Mouse (Mus musculus) retina, postnatal 7 days (tissue): ENCODE data around the gene Mylk.

Experiments used
- DNase-seq: peaks from one replicate; pipeline ENCODE4 v3.0.0-alpha.2; 2012; ENCODE audit warnings: low read depth, low spot score

Gene Mylk

DNA sequence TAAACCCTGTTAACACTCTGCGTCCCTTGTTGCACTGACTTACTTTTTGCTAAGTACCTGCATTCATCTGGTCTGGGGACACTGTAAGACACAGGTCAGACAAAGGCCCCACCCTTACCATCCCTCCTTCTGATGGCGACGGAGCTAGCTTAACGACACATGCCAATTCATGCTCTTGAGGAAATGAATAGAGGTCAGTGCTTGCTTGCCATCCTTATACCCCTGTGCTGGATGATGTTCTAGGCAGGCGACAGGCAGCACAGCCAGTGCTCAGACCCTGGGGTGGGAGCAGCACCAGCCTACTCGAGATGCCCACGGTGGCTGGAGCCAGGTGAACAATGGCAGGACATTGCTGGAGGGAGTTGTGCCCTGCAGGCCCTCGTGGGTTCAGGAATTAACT is 157.8 kb downstream of the Mylk start:
- no peak for DNase-seq

DNA sequence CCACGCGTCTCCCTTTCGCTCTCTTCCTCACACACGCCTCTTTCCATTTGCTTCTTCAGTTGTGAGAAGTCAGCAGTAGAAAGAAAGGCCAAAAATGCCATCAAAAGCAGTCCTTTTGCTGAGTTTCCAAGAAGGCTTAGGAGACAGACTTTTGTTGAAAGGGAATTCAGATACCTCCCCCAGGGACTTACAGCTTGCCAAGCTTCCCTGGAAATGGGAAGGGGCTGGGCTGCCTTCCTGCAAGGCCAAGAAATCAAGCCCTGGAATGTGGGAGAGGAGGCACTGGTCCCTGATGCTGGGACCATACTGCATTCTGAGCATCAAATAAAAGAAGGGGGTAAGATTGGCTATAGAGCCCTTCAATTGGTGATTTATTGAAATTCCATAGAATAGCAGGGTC is 159.9 kb downstream of the Mylk start:
- DNase-seq, result no peak

DNA sequence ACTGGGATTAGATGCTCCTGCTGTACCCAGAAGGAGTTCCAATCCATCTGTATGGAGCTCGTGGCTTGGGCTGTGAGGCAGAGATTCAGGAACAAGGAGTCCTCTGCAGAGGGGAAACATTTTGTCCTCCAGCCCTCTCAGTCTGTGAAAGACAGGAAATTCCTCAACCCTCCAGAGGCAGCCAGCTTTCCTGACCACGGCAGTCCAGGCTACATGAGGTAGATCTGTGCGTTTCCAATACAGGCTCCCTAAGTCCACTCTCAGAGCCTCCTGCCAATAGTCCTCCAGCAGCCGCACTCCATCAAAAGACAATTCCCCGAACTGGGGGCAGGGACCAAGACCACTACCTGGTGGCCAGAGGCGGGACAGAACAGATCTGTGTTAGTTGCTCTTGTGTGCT is 164.4 kb downstream of the Mylk start:
- no peak for DNase-seq

DNA sequence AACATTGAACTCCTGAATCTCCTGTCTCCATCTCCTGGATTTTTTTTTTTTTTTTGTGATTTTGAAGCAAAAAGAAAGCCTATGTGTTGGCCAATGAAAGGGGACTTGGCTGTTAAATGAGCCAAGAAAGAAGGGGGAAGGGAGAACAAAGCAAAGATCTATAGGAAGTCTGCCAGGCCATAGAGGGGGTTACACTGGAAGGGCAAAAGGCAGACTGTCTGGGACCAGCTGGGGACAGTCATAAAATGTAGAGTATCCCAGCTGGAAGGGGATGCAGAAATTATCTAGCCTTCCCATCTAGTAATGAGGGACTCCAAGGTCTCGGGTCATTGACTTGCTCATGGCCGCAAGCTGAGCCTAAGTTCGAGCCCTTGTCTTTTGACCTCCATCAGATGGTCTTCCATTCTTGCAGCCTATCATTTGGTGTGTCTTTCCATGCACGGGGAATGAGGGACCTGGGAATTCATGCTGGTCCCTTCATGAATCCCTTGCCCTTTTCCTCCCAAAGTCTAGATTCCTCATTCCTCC is 172.4 kb downstream of the Mylk start:
- DNase-seq, result no peak

DNA sequence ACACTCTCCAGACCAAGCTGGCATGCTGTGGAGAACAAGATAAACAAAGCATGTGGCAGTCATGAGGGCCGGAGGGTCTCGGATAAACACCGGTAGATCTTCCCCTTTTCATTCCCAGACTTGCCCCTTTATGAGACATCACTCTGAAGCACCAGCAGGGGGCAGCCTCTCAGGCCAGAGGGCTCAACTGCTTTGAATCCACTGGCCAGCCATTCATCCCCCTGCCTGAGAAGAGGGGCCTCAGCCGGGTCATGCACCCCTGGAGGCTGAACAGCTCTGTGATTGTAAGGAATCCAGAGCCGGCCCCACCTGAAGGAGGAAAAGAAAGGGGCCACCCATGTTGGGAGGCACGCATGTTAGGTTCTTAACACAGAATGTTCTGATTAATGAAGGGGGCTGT is 175.2 kb downstream of the Mylk start:
- DNase-seq, result no peak

DNA sequence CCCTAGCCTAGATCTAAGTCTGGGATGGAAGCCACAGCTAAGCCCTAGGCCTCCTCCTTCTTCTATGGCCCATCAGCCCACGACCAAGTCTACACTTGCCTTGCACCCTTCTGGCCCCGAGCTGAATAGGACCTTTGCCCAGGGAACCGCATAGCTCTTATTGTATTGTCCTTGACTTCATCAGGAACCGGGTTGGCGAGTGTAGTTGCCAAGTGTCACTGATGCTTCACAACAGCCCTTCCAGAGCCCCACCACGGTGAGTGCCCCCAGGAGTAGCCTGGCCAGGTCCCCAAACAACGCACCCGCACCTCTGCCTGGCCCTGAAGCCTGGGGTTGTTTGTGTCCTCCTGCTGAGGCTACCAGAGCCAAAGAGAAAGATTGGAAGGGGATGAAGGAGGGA is 175.9 kb downstream of the Mylk start:
- DNase-seq, result no peak

DNA sequence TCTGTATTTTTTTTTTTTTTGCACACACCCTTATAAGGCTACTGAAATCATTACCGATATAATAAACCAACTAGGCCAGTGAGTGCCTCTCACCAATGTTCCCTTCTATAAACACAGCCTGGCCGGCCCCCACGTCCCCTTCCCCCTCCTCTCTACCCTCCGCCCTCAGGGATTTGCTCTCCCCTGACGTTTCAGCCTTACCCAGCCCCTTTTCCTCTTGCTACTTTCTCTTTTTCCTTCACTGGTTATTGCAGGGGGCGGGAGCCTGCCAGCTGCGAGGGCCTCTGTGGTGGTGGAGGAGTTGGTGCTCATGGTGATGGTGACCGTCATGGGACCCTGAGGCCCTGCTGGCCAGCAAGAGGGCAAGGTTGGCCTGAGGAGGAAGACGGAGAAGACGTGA is 176.3 kb downstream of the Mylk start:
- DNase-seq, result no peak

DNA sequence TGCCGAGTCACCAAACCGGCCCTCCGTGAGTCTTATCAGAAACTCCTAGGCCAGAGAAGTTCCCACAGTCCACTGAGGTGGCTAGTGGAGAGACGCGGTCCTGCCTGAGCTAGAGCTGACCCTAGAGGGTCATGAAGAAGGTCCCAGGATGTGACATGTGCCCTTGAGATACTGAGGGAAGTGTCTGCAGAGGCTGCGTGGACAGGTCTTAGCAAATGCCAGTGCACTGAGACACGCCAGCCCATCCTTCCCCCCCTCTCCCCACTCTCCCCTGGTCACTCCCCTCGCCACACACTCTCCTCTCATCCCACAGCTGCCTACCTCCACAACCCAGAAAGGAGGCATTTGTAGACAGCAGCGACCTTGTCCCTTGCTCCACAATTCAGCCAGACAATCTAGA is 178.6 kb downstream of the Mylk start:
- DNase-seq, result no peak

DNA sequence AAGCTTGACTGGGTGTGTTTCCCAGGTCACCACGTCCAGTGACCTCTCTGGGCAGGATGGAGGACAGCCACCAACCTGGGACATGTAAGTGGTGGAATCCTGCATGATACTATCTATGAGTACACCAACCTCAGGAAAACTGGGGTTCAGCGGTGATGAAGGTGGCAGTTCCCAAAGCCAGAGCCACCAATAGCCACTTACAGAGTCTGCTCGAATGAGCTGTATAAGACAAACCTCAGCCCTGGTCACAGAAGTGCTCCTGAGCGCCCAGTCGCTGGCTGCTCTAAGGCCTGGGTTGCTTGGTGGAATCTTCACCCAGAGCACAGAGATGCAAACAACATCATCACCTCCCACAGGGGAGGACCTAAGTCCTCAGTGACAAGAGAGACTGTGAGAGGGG is 179.3 kb downstream of the Mylk start:
- DNase-seq, result no peak

DNA sequence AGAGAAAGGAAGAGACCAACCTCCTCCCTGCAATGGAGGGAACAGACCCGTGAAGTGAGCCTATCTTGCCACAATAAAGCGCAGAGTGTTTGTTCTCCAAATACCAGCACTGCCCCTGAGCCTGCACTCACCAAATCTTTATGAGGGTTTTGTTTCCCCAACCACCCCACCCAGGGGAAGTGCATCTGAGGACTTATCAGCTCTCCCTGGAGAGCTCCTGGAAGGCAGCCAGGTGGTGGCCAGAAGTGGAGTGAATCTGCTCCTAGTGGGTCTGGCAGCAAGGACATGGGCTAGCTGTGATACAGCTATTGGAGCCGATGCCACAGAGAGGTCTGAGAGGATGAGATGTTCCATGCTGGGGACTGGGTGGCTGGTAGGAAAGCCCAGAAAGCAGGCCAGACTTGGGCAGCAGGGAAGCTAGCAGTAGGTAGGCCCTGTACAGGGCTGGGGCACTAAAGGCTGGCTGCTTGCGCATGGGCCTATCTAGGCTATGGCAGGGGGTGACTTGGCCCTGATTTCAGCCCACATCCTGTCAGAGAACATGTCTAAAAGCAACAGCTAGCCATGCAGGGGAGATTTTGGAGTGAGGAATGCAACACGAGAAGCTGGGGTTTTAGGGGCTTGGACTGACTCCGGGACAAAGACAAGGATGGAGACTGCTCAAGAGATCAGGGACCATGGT is 180.1 kb downstream of the Mylk start:
- no peak for DNase-seq

DNA sequence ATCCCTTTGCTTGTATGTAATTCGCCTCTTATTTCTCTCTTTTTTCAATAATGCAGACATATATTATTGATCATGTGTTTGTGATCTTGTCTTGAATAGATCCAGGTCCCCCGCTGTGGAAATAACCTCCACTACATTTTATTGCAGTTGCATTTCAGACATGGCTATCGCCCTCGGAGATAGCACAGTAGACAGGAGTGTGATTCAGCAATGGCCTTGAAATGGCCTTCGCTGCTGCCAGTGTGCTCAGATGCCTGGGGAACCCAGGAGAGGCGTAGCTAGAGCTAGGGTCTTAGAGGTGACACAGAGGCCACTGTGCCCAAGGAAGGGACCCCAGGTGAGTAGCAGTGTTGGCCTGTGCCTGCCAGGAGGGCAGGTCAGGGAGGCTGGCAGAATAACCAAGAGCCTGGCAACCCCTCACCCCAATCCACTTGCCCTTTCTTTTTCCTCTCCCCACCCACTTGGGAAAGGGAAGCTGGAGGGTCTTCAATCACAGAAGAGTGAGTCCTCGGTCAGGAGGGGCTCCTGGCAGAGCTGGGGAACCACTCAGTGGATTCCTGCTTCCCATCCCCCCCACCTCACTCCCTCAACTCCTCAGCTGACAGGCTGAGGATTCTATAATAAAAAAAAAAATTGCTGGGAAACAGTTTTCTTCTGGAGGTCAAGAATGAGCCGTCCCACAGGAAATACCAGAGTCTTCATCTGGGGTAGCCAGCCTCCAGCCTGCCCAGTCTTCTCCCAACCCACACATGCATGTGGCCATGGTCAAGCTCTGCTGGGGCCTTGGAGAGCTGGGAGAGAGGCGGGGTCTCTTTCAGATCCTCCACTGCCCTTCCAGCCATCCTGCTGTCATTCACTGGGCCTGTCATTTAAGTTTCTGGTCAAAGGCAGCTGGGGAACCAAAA is 181.8 kb downstream of the Mylk start:
- DNase-seq, result no peak

DNA sequence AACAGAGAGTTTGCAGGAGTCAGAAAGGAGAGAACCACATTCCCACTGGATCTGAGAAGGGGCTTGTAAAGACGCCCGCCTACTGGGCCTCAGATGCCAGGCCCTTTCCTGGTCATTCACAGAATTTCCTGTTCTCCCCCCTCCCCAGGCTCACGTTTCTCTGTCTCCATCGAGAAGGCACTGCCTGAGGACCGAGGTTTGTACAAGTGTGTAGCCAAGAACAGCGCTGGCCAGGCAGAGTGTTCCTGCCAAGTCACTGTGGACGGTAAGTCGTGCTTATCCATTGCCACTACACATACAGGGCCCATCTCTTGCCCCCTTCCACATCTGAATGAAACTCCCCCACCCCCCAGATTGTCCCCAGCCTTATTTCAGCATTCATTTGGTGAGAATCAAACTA is 184.7 kb downstream of the Mylk start:
- DNase-seq, result no peak

DNA sequence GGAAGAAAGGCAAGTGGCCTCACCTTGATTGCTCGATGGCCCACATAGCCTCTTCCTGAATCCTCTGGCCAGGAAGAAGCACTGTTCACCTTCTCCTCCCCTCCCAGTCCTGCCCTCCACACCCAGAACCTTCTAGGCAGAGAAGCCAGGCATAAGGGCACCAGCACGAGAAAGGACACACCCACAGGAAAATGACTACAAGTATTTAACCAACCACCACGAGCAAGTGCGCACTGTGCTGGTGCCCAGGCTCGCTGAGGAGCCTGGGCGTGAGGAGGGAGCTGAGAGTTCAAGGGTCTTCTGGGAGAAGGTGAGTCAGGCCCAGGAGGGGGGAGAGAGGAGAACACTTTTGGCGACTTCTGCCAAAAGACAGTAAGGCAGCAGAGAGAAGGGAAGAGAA is 185.1 kb downstream of the Mylk start:
- DNase-seq, result no peak

DNA sequence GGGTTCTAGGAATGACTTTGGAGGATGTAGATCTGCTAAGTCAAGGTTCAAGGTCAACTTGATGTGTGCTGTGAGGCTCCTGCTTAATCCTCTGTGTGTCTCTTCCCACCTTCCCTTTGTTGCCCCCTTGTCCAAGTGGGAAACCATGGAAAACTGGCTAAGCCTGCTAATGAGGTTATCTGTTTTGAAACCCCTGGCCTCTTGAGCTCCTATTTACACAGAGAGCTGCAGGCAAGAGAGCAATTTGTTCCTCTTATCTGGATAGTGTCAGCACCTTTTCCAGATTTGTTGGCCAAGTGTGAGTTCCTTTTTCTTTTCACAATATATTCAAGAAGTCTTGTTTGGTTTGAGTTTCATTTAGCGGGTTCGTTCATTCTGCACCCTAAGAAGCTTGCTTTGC is 186.3 kb downstream of the Mylk start:
- DNase-seq, result no peak

DNA sequence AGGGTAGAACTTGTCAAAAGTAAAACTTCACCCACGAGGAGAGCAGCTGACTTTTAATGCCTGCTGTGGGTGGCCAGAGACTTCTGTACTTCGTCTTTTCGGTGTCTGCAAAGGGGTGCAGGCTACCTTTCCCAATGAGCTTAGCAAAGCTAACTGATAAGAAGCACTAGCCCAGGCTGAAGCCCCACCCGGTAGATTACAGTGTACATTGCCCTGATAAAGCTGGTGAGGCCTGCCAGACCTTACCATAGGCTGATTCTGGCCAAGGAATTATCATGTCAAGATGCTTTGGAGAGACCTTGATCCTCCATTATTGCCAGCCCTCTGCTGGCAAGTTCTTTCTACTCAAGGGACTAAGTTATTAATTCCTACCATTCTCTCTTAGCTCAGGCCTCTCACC is 188.2 kb downstream of the Mylk start:
- DNase-seq, result no peak

DNA sequence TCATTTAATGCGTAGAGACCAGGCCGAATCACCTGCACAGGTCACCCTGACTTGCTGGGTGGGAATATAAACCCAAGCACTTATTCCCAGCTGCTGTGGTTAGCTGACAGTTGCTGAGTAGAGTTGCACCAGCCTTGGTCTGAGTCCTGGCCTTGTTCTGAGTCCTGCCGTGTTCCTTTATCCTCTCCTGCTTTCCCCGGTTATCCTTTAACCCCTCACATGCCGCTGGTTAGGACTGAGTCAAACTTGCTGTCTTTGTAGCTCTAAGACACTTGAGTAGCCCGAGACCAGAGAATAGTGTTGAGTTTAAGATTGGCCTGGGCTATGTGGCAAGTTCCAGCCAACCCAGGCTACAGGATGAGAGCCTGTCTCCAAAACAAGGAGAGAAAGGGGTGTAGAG is 189.5 kb downstream of the Mylk start:
- DNase-seq, result no peak

DNA sequence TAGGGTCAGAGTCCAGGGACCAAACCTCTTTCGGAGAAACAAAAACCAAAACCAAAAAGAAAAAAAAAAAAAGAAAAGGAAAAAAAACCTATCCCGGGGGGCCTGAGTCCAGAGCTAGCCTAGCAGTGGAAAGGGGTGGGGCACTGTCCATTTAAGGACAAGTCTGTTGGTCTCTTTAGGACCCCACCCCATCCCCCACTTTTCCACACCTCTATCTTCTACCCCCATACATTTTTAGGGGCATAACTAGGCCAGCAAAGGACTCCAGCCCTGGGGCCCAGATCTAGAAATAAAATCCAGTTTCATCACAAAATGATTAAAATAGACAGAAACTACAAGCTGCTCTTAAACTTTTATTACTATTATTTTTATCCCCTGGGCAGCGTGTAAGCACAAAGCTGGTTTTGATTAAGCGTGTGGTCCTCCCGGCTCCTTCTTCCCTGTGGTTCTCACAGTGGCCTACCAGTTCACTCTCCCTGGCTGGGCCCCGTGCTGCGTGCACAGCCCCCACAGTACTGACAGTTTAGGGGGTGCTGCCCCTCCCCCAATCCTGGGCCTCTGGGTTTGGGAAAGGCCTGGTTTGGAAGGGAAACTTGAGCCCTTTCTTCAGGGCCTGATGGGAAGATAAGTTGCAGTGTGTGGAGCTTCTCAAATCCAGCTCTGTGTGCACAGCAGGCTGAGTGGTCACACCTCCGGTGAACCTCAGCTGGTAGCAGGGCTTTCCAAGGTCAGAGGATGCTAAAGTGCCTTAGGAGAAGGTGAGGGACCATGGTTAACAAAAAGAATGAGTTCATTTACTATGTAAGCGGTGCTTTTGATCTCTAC is 190.7 kb downstream of the Mylk start:
- no peak for DNase-seq

DNA sequence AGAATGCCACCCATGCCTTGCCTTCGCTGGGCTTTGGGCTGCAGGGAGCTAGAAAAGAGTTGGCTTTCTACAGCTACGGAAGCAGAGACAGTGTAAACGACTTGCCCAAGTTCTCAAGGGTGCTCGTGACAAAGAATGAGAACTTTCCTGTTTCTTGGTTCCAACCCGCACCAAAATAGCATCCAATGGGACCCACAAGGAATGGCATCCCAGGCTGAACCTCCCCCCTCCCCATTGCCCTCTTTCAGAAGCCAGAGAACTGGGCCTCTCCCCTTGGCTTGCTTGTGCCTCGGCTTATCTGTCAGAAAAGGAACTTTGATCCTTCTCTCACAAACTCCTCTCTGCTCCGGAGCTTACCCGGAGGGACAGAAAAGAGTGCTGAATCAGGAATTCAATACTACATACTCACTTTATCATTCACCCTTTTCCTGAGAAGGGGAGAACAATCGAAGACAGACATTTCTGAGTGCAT is 191.4 kb downstream of the Mylk start:
- DNase-seq, result no peak

DNA sequence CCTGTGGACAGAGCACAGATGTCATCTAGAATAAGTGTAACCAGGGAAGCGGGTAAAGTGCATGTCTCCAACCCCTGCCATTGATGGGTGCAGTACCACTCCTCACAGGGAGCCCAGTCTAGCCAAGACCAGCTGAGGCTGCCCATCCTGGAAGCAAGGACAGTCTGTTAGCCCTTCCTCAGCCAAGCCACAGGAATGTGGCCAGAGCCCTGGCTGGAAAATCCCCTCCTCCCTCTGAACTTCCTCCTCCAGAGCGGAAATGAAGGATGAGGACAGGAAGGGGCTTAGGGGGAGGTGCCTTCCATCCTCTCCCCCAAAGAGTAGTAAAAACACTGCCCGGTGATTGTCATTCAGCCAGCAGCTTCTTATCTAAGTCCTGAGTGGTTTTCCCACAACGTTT is 192.6 kb downstream of the Mylk start:
- no peak for DNase-seq

DNA sequence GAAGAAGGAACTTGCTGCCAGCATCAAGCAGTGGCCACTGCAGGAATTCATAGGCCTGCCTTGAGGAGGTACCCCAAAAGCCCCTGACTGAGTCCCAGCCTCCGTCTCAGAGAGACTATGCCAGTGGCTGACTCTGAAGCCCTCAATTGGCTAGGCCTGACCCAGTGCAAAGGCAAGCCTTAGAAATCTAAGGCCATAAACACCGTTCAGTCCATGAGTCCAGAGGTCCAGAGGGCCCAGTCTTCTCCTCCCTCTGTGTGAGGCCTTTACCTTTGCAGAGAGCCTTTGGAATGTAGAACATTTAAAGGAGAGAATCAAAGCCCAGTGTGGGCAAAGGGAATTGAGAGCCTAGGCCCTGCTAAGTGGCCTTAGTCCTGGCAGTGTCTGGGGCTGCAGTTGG is 193.2 kb downstream of the Mylk start:
- DNase-seq, result no peak

DNA sequence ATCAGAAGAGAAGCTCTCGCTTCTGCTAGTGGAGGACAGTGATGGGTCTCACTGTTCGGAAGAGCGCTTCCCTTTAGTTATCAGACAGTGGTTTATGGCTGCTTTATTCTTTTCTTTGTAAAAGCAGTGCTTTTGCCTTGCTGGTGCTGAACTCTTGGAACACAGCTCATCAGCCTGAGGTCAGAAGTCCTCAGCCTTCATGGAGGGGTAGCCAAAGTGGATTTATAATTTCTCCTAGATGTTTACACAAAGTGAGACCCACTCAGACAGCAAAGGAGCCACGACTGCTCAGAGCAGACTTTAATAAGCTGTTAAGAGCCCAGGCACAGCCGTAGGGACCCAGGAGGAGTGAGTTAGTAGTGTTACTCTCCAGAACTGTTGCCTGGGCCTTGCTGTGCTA is 194.9 kb downstream of the Mylk start:
- no peak for DNase-seq

DNA sequence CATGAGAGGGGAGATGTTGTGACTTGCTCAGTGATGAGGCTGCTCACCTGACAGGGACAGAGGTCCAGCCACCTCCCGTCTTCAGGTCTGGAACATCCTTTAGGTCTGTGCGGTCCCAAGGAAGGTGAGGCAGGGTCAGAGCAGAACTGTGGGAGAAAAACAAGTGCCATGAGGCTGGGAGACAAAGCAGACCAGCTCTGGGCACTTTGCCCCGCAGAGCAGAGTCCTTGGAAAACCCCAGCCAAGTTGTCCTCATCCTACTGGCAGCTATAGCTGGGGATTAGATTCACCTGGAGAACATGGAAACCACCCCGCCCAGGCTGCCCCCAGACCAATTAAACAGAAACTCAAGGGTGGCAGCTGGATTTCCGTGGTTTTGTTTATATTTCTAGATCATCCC is 195.4 kb downstream of the Mylk start:
- no peak for DNase-seq
